Mouse (Mus musculus): ENCODE results near the gene Bcar3.

Gene Bcar3

GRCm38 (mm10) chr3:122337992-122338391, 44.1 kb downstream of the Bcar3 start:
- DNase-seq (ENCODE audit: low spot score in 2 of 2) = no peak

GRCm38 (mm10) chr3:122338897-122339296, 45.0 kb downstream of the Bcar3 start:
- DNase-seq (ENCODE audit: low spot score in 2 of 2) = no peak

- no peak for DNase-seq (ENCODE audit: low spot score in 2 of 2)
Measured at GRCm38 (mm10) chr3:122340135-122341068, 46.5 kb downstream of the Bcar3 start.

GRCm38 (mm10) chr3:122343437-122343853, 49.5 kb downstream of the Bcar3 start:
- DNase-seq (ENCODE audit: low spot score in 2 of 2) = peak; percentile 19 to 35

GRCm38 (mm10) chr3:122344350-122344749, 50.4 kb downstream of the Bcar3 start:
- no peak for DNase-seq (ENCODE audit: low spot score in 2 of 2)

- DNase-seq (ENCODE audit: low spot score in 2 of 2) = no peak
Measured at GRCm38 (mm10) chr3:122345977-122346472, 52.1 kb downstream of the Bcar3 start.

GRCm38 (mm10) chr3:122346600-122346999, 52.7 kb downstream of the Bcar3 start:
- no peak for DNase-seq (ENCODE audit: low spot score in 2 of 2)

- DNase-seq (ENCODE audit: low spot score in 2 of 2) = no peak
Measured at GRCm38 (mm10) chr3:122348677-122349076, 54.7 kb downstream of the Bcar3 start.

GRCm38 (mm10) chr3:122352801-122353200, 58.9 kb downstream of the Bcar3 start:
- DNase-seq (ENCODE audit: low spot score in 2 of 2) = no peak

GRCm38 (mm10) chr3:122359426-122359825, 65.5 kb downstream of the Bcar3 start:
- DNase-seq (ENCODE audit: low spot score in 2 of 2) = no peak

- DNase-seq (ENCODE audit: low spot score in 2 of 2) = no peak
Measured at GRCm38 (mm10) chr3:122359954-122360353, 66.0 kb downstream of the Bcar3 start.

GRCm38 (mm10) chr3:122360721-122361138, 66.8 kb downstream of the Bcar3 start:
- no peak for DNase-seq (ENCODE audit: low spot score in 2 of 2)

- DNase-seq (ENCODE audit: low spot score in 2 of 2) = no peak
Measured at GRCm38 (mm10) chr3:122362719-122363118, 68.8 kb downstream of the Bcar3 start.

- DNase-seq (ENCODE audit: low spot score in 2 of 2) = no peak
Measured at GRCm38 (mm10) chr3:122364565-122364964, 70.6 kb downstream of the Bcar3 start.

GRCm38 (mm10) chr3:122365326-122365725, 71.4 kb downstream of the Bcar3 start:
- DNase-seq (ENCODE audit: low spot score in 2 of 2) = no peak

- no peak for DNase-seq (ENCODE audit: low spot score in 2 of 2)
Measured at GRCm38 (mm10) chr3:122371646-122372341, 77.9 kb downstream of the Bcar3 start.

GRCm38 (mm10) chr3:122372617-122373016, 78.7 kb downstream of the Bcar3 start:
- DNase-seq (ENCODE audit: low spot score in 2 of 2) = no peak

GRCm38 (mm10) chr3:122376011-122376410, 82.1 kb downstream of the Bcar3 start:
- DNase-seq (ENCODE audit: low spot score in 2 of 2) = no peak

- no peak for DNase-seq (ENCODE audit: low spot score in 2 of 2)
Measured at GRCm38 (mm10) chr3:122376412-122376831, 82.5 kb downstream of the Bcar3 start.

- DNase-seq (ENCODE audit: low spot score in 2 of 2) = no peak
Measured at GRCm38 (mm10) chr3:122376841-122377464, 83.0 kb downstream of the Bcar3 start.

GRCm38 (mm10) chr3:122378634-122379033, 84.7 kb downstream of the Bcar3 start:
- DNase-seq (ENCODE audit: low spot score in 2 of 2) = no peak

- DNase-seq (ENCODE audit: low spot score in 2 of 2) = no peak
Measured at GRCm38 (mm10) chr3:122380776-122381175, 86.8 kb downstream of the Bcar3 start.

All from left cerebral cortex, adult 9 months (tissue).